Comparison of ENCODE assay signal across 8 mouse cellular contexts in genomic region chr14:74945266-74946215, GRCm38 (mm10). TPM values are rescaled to one million over a fixed set of nuclear protein-coding genes. Genes with fewer than 3 reads are reported as not detected.
DNase-seq lines count a peak whose midpoint lies in the region; ATAC-seq lines count a peak whose summit lies in the region.

No protein-coding gene starts in this region.

- peak overlapping the region; percentile 91 for H3K4me2 ChIP-seq in heart, embryonic 16.5 days (ENCODE audit: low read depth, low read length)

- ATAC-seq in erythroblast, adult 5-6 weeks (replicated peaks; ENCODE audit: low FRiP score, poor library complexity, severe bottlenecking) = no peak
- ATAC-seq in heart, embryonic 16.5 days (replicated peaks; ENCODE audit: extremely low read depth, insufficient read depth, low FRiP score) = no peak

- H3K27me3 ChIP-seq in erythroblast, embryonic 14.5 days (ENCODE audit: control insufficient read depth) = no peaks in the 10 kb centered on the region
- H3K27me3 ChIP-seq in heart, embryonic 16.5 days (ENCODE audit: control insufficient read depth, insufficient read depth, low read length) = no peaks in the 10 kb centered on the region

- peak overlapping the region; percentile 97 for H3K9ac ChIP-seq in heart, embryonic 16.5 days (ENCODE audit: low read length)

- H3K4me1 ChIP-seq in erythroblast, embryonic 14.5 days (ENCODE audit: control insufficient read depth) = peaks cover 60% of the 10 kb centered on the region
- peaks cover 34% of the 10 kb centered on the region for H3K4me1 ChIP-seq in heart, embryonic 16.5 days (ENCODE audit: control insufficient read depth, insufficient read depth, low read length)

- 46% methylated on average over 11 of the region's 11 CpGs for WGBS in heart, embryonic 16.5 days

- H3K4me3 ChIP-seq in erythroblast, embryonic 14.5 days (replicated peaks) = peak overlapping the region; percentile 91
- H3K4me3 ChIP-seq in heart, embryonic 16.5 days (ENCODE audit: low read length) = peak overlapping the region; percentile 95

- peak; percentile 69 for DNase-seq in A20 (ENCODE audit: low read depth, low spot score)
- peak; percentile 23 for DNase-seq in lung, postnatal 25 days (ENCODE audit: low spot score)
- DNase-seq in urinary bladder, postnatal 10 days (ENCODE audit: low spot score) = no peak
- DNase-seq in kidney, postnatal 4 days = no peak
- no peak for DNase-seq in right cerebral cortex, adult 2 months (ENCODE audit: low spot score in 2 of 2)

- peak overlapping the region; percentile 98 for H3K27ac ChIP-seq in heart, embryonic 16.5 days (ENCODE audit: low read length)

- peaks cover 19% of the 10 kb centered on the region for H3K36me3 ChIP-seq in erythroblast, embryonic 14.5 days (ENCODE audit: control insufficient read depth)
- H3K36me3 ChIP-seq in heart, embryonic 16.5 days (ENCODE audit: control insufficient read depth, insufficient read depth) = no peaks in the 10 kb centered on the region

- H3K9me3 ChIP-seq in erythroblast, embryonic 14.5 days (ENCODE audit: control insufficient read depth, low read length) = no peaks in the 10 kb centered on the region
- H3K9me3 ChIP-seq in heart, embryonic 16.5 days (replicated peaks; ENCODE audit: control insufficient read depth, low read length) = no peaks in the 10 kb centered on the region

RNA-seq across cellular contexts. Expression of gene Lrch1, which starts 2.1 kb away (rescaled TPM):
- 0.31 and 0.51 TPM in 2 replicates for polyA plus RNA-seq in erythroblast, embryonic 14.5 days (2012)
- total RNA-seq in erythroblast, adult 5-6 weeks (2015; ENCODE audit: low replicate concordance) = 6.1 and 6.3 TPM in 2 replicates
- 4.4 and 11.2 TPM in 2 replicates for total RNA-seq in erythroblast, adult 5-6 weeks (2017; ENCODE audit: low replicate concordance)
- 12.4 and 12.5 TPM in 2 replicates for polyA plus RNA-seq in heart, embryonic 16.5 days (2015; fragmentation: Nextera tagmentation; extraction: Ambion mirVana)

Comparison
In these comparisons a context has a peak if more than half of its experiments do, and no peak if none do; other contexts are left out.
1. DNase-seq: peak in A20 (single experiment) and lung, postnatal 25 days (single experiment); none in urinary bladder, postnatal 10 days (single experiment), kidney, postnatal 4 days (0 of 2) and right cerebral cortex, adult 2 months (0 of 2).